In the genomic region with DNA sequence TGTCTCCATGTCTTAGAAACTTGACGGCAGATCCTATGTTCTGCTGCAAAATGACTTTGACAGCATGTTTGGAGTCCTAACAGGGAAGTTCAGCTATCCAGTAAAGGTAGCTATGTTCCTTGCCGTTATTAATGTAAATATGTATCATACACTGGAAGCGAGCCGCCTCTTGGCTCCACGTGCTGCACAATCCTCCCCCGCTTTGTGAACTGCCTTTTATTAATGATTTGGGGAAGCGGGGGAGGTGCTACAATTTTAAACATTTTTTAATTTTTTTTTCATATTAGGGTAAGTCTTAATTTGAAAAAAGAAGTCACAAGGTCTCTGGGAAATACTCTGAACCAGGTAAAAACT, we compare ENCODE assay signal across 9 mouse cellular contexts. TPM values are rescaled to one million over a fixed set of nuclear protein-coding genes. Genes with fewer than 3 reads are reported as not detected.
A peak's percentile ranks its signal among the peaks of the same experiment; 100 is the strongest.
DNase-seq lines count a peak whose midpoint lies in the region; ATAC-seq and TF ChIP-seq lines count a peak whose summit lies in the region.
"Had no signal": no experiment of that assay in that cellular context is flagged by ENCODE, and none has a peak within 500 bp of the region (broad histone marks: within the 10 kb centered on the region; RNA-seq: fewer than 3 reads in every experiment).

No protein-coding gene starts in this region.

- TF ChIP-seq CTCF in stomach, postnatal 0 days (IDR thresholded peaks at IDR 0.05; ENCODE audit: low read depth): no peak

- no peaks in the 10 kb centered on the region for H3K9me3 ChIP-seq in heart, embryonic 15.5 days (replicated peaks)
- no peaks in the 10 kb centered on the region for H3K9me3 ChIP-seq in kidney, embryonic 16.5 days (ENCODE audit: low read length)
- H3K9me3 ChIP-seq in stomach, embryonic 15.5 days: no peaks in the 10 kb centered on the region
- H3K9me3 ChIP-seq in stomach, postnatal 0 days (ENCODE audit: control insufficient read depth, low read length): no peaks in the 10 kb centered on the region
- H3K9me3 ChIP-seq: forebrain, embryonic 10.5 days; liver, embryonic 15.5 days had no signal

- H3K4me2 ChIP-seq in heart, embryonic 15.5 days: peak overlapping the region; percentile 75
- 0 out of 2 replicates have a peak overlapping the region, but pooled peaks have one; percentile 52 for H3K4me2 ChIP-seq in kidney, embryonic 16.5 days (replicated peaks; ENCODE audit: low read depth, low read length)
- no peak overlapping the region for H3K4me2 ChIP-seq in stomach, embryonic 15.5 days
- no peak overlapping the region for H3K4me2 ChIP-seq in stomach, postnatal 0 days (replicated peaks; ENCODE audit: low read depth)

- H3K27ac ChIP-seq in heart, embryonic 15.5 days: no peak overlapping the region
- H3K27ac ChIP-seq in kidney, embryonic 16.5 days (ENCODE audit: low read length): no peak overlapping the region
- H3K27ac ChIP-seq in stomach, embryonic 15.5 days: 0 out of 2 replicates have a peak overlapping the region, but pooled peaks have one; percentile 6
- no peak overlapping the region for H3K27ac ChIP-seq in stomach, postnatal 0 days (replicated peaks)
- H3K27ac ChIP-seq: forebrain, embryonic 10.5 days; liver, embryonic 15.5 days had no signal

- H3K9ac ChIP-seq in heart, embryonic 15.5 days: peak overlapping the region; percentile 3; the same call in 1 of the 2 replicates
- H3K9ac ChIP-seq in kidney, embryonic 16.5 days (replicated peaks; ENCODE audit: low read length): no peak overlapping the region
- H3K9ac ChIP-seq in stomach, embryonic 15.5 days: no peak overlapping the region
- no peak overlapping the region for H3K9ac ChIP-seq in stomach, postnatal 0 days (ENCODE audit: low read length)

- ATAC-seq in heart, embryonic 15.5 days (replicated peaks; ENCODE audit: insufficient number of reproducible peaks, insufficient read depth, low FRiP score, low read depth): no peak
- no peak for ATAC-seq in kidney, embryonic 16.5 days (ENCODE audit: low FRiP score, low TSS enrichment)
- no peak for ATAC-seq in stomach, embryonic 15.5 days (ENCODE audit: insufficient read depth, low FRiP score, low read depth)
- ATAC-seq in stomach, postnatal 0 days (ENCODE audit: low FRiP score, low TSS enrichment): no peak
- ATAC-seq in cerebellum, adult (ENCODE audit: insufficient number of reproducible peaks, low FRiP score, low TSS enrichment): no peak

- H3K36me3 ChIP-seq in heart, embryonic 15.5 days: no peaks in the 10 kb centered on the region
- H3K36me3 ChIP-seq in kidney, embryonic 16.5 days (ENCODE audit: insufficient read depth, low read length): no peaks in the 10 kb centered on the region
- H3K36me3 ChIP-seq in stomach, embryonic 15.5 days: no peaks in the 10 kb centered on the region
- no peaks in the 10 kb centered on the region for H3K36me3 ChIP-seq in stomach, postnatal 0 days (ENCODE audit: control insufficient read depth, insufficient read depth, low read length)
- H3K36me3 ChIP-seq: forebrain, embryonic 10.5 days; liver, embryonic 15.5 days had no signal

- H3K4me1 ChIP-seq in heart, embryonic 15.5 days (replicated peaks): peaks cover 36% of the 10 kb centered on the region
- peaks cover 9% of the 10 kb centered on the region; the same call in 1 of the 2 replicates for H3K4me1 ChIP-seq in kidney, embryonic 16.5 days (ENCODE audit: insufficient read depth, low read length)
- no peaks in the 10 kb centered on the region for H3K4me1 ChIP-seq in stomach, embryonic 15.5 days
- H3K4me1 ChIP-seq in stomach, postnatal 0 days (replicated peaks; ENCODE audit: control insufficient read depth, insufficient read depth): no peaks in the 10 kb centered on the region

- WGBS in heart, embryonic 15.5 days: 61% methylated on average over 7 of the region's 7 CpGs
- WGBS in kidney, embryonic 16.5 days: 62% methylated on average over 7 of the region's 7 CpGs
- 57% methylated on average over 7 of the region's 7 CpGs for WGBS in stomach, embryonic 15.5 days
- WGBS in stomach, postnatal 0 days: 51% methylated on average over 7 of the region's 7 CpGs

- H3K27me3 ChIP-seq in heart, embryonic 15.5 days: no peaks in the 10 kb centered on the region
- peaks cover 8% of the 10 kb centered on the region for H3K27me3 ChIP-seq in kidney, embryonic 16.5 days (ENCODE audit: insufficient read depth, low read length)
- H3K27me3 ChIP-seq in stomach, embryonic 15.5 days (replicated peaks): no peaks in the 10 kb centered on the region
- H3K27me3 ChIP-seq in stomach, postnatal 0 days (ENCODE audit: control insufficient read depth, insufficient read depth, low read length): no peaks in the 10 kb centered on the region

- H3K4me3 ChIP-seq in heart, embryonic 15.5 days: no peak overlapping the region
- no peak overlapping the region for H3K4me3 ChIP-seq in kidney, embryonic 16.5 days (ENCODE audit: low read length)
- no peak overlapping the region for H3K4me3 ChIP-seq in stomach, embryonic 15.5 days (replicated peaks)
- H3K4me3 ChIP-seq in stomach, postnatal 0 days (ENCODE audit: low read depth, low read length): no peak overlapping the region

- TF ChIP-seq EP300 in stomach, postnatal 0 days (optimal IDR thresholded peaks at IDR 0.05): no peak

- DNase-seq in heart, adult 9 months (ENCODE audit: low spot score in 2 of 2): no peak
- DNase-seq in kidney, adult 9 months: no peak
- no peak for DNase-seq in stomach, postnatal 0 days (ENCODE audit: low spot score)

RNA-seq across cellular contexts. Expression of gene Cavin1, which starts 13.1 kb away (rescaled TPM):
- 429 and 457 TPM in 2 replicates for polyA plus RNA-seq in heart, embryonic 15.5 days (2015; fragmentation: Nextera tagmentation; extraction: Ambion mirVana)
- 140 and 161 TPM in 2 replicates for polyA plus RNA-seq in kidney, embryonic 16.5 days (2015; fragmentation: Nextera tagmentation; extraction: Ambion mirVana)
- 306 and 329 TPM in 2 replicates for polyA plus RNA-seq in stomach, embryonic 15.5 days (2015; fragmentation: Nextera tagmentation; extraction: Ambion mirVana)
- 313 and 331 TPM in 2 replicates for polyA plus RNA-seq in stomach, postnatal 0 days (2015; fragmentation: Nextera tagmentation; extraction: Ambion mirVana)

RNA-seq across cellular contexts. Expression of gene Atp6v0a1, which starts 25.5 kb away (rescaled TPM):
- polyA plus RNA-seq in heart, embryonic 15.5 days (2015; fragmentation: Nextera tagmentation; extraction: Ambion mirVana): 54.1 and 54.4 TPM in 2 replicates
- 42.2 and 45.3 TPM in 2 replicates for polyA plus RNA-seq in kidney, embryonic 16.5 days (2015; fragmentation: Nextera tagmentation; extraction: Ambion mirVana)
- polyA plus RNA-seq in stomach, embryonic 15.5 days (2015; fragmentation: Nextera tagmentation; extraction: Ambion mirVana): 36.6 and 39.7 TPM in 2 replicates
- 44.8 and 45.5 TPM in 2 replicates for polyA plus RNA-seq in stomach, postnatal 0 days (2015; fragmentation: Nextera tagmentation; extraction: Ambion mirVana)

RNA-seq across cellular contexts. Expression of gene Stat3, which starts 44.4 kb away (rescaled TPM):
- 50.6 and 60.8 TPM in 2 replicates for polyA plus RNA-seq in heart, embryonic 15.5 days (2015; fragmentation: Nextera tagmentation; extraction: Ambion mirVana)
- polyA plus RNA-seq in kidney, embryonic 16.5 days (2015; fragmentation: Nextera tagmentation; extraction: Ambion mirVana): 47.9 and 54.4 TPM in 2 replicates
- polyA plus RNA-seq in stomach, embryonic 15.5 days (2015; fragmentation: Nextera tagmentation; extraction: Ambion mirVana): 44.5 and 46.5 TPM in 2 replicates
- polyA plus RNA-seq in stomach, postnatal 0 days (2015; fragmentation: Nextera tagmentation; extraction: Ambion mirVana): 47.7 and 55.1 TPM in 2 replicates

Comparison
In these comparisons a context has a peak if more than half of its experiments do, and no peak if none do; other contexts are left out.
1. H3K4me2 ChIP-seq: peak in heart, embryonic 15.5 days (single experiment) and kidney, embryonic 16.5 days (single experiment); none in stomach, embryonic 15.5 days (single experiment) and stomach, postnatal 0 days (single experiment).